Mouse (Mus musculus) small intestine, adult 2 months (tissue): Measurements from ENCODE around the gene Ankrd52.

ENCODE experiments used
- CTCF ChIP-seq: fragments of 200-500 bp; IDR thresholded peaks from 2 replicates; pipeline ENCODE4 v1.5.1; 2012; ENCODE audit warnings: low read depth, mild to moderate bottlenecking, control low read depth, inconsistent platforms, low read length, moderate library complexity, mixed read lengths; ENCODE audit not compliant: insufficient replicate concordance, insufficient read length; ENCODE audit errors: extremely low read depth
- POLR2A ChIP-seq: fragments of 200-500 bp; IDR thresholded peaks from 2 replicates; pipeline ENCODE4 v1.6.1; 2012; ENCODE audit warnings: low read depth, mild to moderate bottlenecking, control low read depth, inconsistent platforms, low read length, moderate library complexity

GRCm38 (mm10) chr10:128451014-128451413 is 74.1 kb downstream of the Ankrd52 start:
- TF ChIP-seq CTCF (no peak), POLR2A (no peak)
